Mouse (Mus musculus): Measurements from ENCODE around the gene Hoxa13.

- TF ChIP-seq CTCF (IDR thresholded peaks at IDR 0.05; ENCODE audit: control insufficient read depth, insufficient read depth, insufficient read length) = no peak
- no peak for TF ChIP-seq CEBPB (IDR thresholded peaks at IDR 0.05; ENCODE audit: low read depth)
- TF ChIP-seq USF1 (IDR thresholded peaks at IDR 0.05; ENCODE audit: low read depth) = no peak
- no peak for TF ChIP-seq FOSL1 (IDR thresholded peaks at IDR 0.05; ENCODE audit: insufficient read depth, low read length, poor library complexity, severe bottlenecking)
These were observed 844 bp downstream of the Hoxa13 start for GRCm38 (mm10) chr6:52259811-52260261.
